Mouse (Mus musculus) ES-E14 (cell line): ENCODE measurements around the gene Tet2.

Experiments used
- CHD2 ChIP-seq: IDR thresholded peaks from 2 replicates; pipeline ENCODE4 v1.6.1; 2014; ENCODE audit warnings: mild to moderate bottlenecking, low read depth, low read length, inconsistent platforms
- HCFC1 ChIP-seq: IDR thresholded peaks from 2 replicates; pipeline ENCODE4 v1.6.1; 2012; ENCODE audit warnings: low read length, inconsistent platforms, borderline replicate concordance; ENCODE audit not compliant: insufficient read depth
- ZNF384 ChIP-seq: IDR thresholded peaks from 2 replicates; pipeline ENCODE4 v1.6.1; 2012; ENCODE audit warnings: low read depth, low read length, inconsistent platforms

DNA sequence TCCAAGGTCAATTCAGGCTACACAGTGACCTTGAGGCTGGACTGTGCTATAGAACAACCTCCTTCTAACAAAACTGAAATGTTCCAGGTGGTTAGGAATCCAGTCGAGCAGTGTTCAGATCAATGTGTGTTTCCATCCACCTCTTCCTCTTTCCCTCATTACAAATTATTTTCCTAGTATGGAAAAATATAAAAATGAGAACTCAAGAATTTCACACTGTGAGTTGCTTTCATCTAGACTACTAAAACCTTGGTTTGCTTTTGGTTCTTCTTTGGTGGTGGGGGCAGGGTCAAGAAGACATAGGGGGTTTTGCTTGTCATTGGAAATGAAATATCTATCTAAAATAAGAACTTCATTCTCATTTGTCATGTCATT, 109.2 kb downstream of the Tet2 start:
- no peak for TF ChIP-seq HCFC1
- TF ChIP-seq ZNF384, result no peak
- no peak for TF ChIP-seq CHD2
